Mouse (Mus musculus): ENCODE data around the gene Cryba2. TPM values are rescaled to one million over a fixed set of nuclear protein-coding genes. Genes with fewer than 3 reads are reported as not detected.

The Cryba2 gene
- polyA plus RNA-seq, 2 experiments: not detected

DNA sequence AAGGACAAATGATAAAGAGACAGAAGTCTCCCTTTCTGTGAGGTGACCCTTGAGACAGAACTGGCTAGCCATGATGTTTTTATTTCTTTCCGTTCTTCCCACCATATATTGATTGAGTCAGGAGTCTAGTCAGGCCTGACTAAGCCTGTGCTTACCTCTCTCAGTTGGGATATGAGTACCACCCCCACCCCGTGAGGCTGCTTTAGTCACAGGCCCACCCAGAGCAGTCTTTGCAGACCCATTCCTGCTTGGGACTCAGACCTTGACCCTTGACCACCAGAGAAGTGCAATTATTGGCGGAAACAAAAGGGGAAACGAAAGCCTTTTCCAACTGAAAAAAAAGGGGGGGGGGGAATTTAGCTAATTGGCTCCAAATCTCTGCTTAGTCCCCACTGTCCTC is 35.3 kb downstream of the Cryba2 start:
- H3K4me2 ChIP-seq (ENCODE audit: low read depth): no peak overlapping the region
- no peak for TF ChIP-seq CTCF (IDR thresholded peaks at IDR 0.05; ENCODE audit: low read depth)
- no peak for TF ChIP-seq EP300 (IDR thresholded peaks at IDR 0.05; ENCODE audit: low read depth)
- H3K9me3 ChIP-seq (ENCODE audit: control insufficient read depth, low read length): no peaks in the 10 kb centered on the region
- no peak overlapping the region for H3K27ac ChIP-seq
- no peak overlapping the region for H3K9ac ChIP-seq (replicated peaks)
- no peak for DNase-seq (ENCODE audit: low read depth in 3 of 3, low spot score in 3 of 3)
- no peak for ATAC-seq (ENCODE audit: insufficient read depth)
- no peaks in the 10 kb centered on the region for H3K36me3 ChIP-seq (replicated peaks; ENCODE audit: control insufficient read depth, insufficient read depth, low read depth)
- H3K4me1 ChIP-seq (replicated peaks; ENCODE audit: control insufficient read depth in 2 of 2, insufficient read depth in 2 of 2, low read length in 1 of 2): no peaks in the 10 kb centered on the region
- H3K27me3 ChIP-seq (ENCODE audit: control insufficient read depth, insufficient read depth, low read length): peaks cover 62% of the 10 kb centered on the region
- WGBS (ENCODE audit: insufficient replicate concordance): 7% methylated on average over 4 of the region's 4 CpGs
- H3K4me3 ChIP-seq (ENCODE audit: insufficient read depth in 1 of 2, low read depth in 2 of 2, low read length in 2 of 2): no peak overlapping the region

- Histone ChIP-seq H3K27me3 (ENCODE audit: control insufficient read depth, insufficient read depth, low read length) (peaks cover 66% of the 10 kb centered on the region), H3K36me3 (replicated peaks; ENCODE audit: control insufficient read depth, insufficient read depth, low read depth) (no peaks in the 10 kb centered on the region), H3K9ac (replicated peaks) (no peak overlapping the region), H3K4me3 (ENCODE audit: insufficient read depth in 1 of 2, low read depth in 2 of 2, low read length in 2 of 2) (no peak overlapping the region), H3K4me2 (ENCODE audit: low read depth) (no peak overlapping the region), H3K4me1 (replicated peaks; ENCODE audit: control insufficient read depth in 2 of 2, insufficient read depth in 2 of 2, low read length in 1 of 2) (no peaks in the 10 kb centered on the region), H3K27ac (no peak overlapping the region), H3K9me3 (ENCODE audit: control insufficient read depth, low read length) (no peaks in the 10 kb centered on the region)
- ATAC-seq (ENCODE audit: insufficient read depth) (no peak), DNase-seq (ENCODE audit: low read depth in 3 of 3, low spot score in 3 of 3) (no peak)
- TF ChIP-seq EP300 (IDR thresholded peaks at IDR 0.05; ENCODE audit: low read depth) (no peak), CTCF (IDR thresholded peaks at IDR 0.05; ENCODE audit: low read depth) (no peak)
- 2% methylated on average over 20 of the region's 20 CpGs for WGBS (ENCODE audit: insufficient replicate concordance)
These were observed 35.7 kb downstream of the Cryba2 start for GRCm38 (mm10) chr1:74857201-74857600.

- Histone ChIP-seq H3K4me2 (ENCODE audit: low read depth) (no peak overlapping the region), H3K27ac (no peak overlapping the region), H3K4me1 (replicated peaks; ENCODE audit: control insufficient read depth in 2 of 2, insufficient read depth in 2 of 2, low read length in 1 of 2) (no peaks in the 10 kb centered on the region), H3K9ac (replicated peaks) (no peak overlapping the region), H3K9me3 (ENCODE audit: control insufficient read depth, low read length) (no peaks in the 10 kb centered on the region), H3K36me3 (replicated peaks; ENCODE audit: control insufficient read depth, insufficient read depth, low read depth) (no peaks in the 10 kb centered on the region), H3K4me3 (ENCODE audit: insufficient read depth in 1 of 2, low read depth in 2 of 2, low read length in 2 of 2) (no peak overlapping the region), H3K27me3 (ENCODE audit: control insufficient read depth, insufficient read depth, low read length) (peaks cover 70% of the 10 kb centered on the region)
- 1% methylated on average over 7 of the region's 7 CpGs for WGBS (ENCODE audit: insufficient replicate concordance)
- DNase-seq (ENCODE audit: low read depth in 3 of 3, low spot score in 3 of 3) (no peak), ATAC-seq (ENCODE audit: insufficient read depth) (no peak)
- TF ChIP-seq CTCF (IDR thresholded peaks at IDR 0.05; ENCODE audit: low read depth) (no peak), EP300 (IDR thresholded peaks at IDR 0.05; ENCODE audit: low read depth) (no peak)
These were observed 36.2 kb downstream of the Cryba2 start for GRCm38 (mm10) chr1:74856791-74857190.

DNA sequence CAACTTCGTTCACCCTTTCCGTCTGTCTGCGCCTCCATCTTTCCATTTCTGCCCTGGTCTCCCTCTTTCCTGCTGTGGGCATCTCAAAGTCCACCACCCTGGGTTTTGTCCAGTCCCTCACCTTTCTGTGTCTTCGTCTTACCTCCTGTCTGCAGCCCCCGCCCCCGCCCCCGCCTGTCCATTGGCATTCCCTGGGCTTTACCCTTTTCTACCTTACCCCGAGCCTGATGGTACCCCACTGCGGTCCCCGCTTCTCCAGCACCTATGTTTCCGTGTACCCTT is 36.6 kb downstream of the Cryba2 start:
- no peaks in the 10 kb centered on the region for H3K9me3 ChIP-seq (ENCODE audit: control insufficient read depth, low read length)
- TF ChIP-seq EP300 (IDR thresholded peaks at IDR 0.05; ENCODE audit: low read depth): no peak
- no peak for TF ChIP-seq CTCF (IDR thresholded peaks at IDR 0.05; ENCODE audit: low read depth)
- ATAC-seq (ENCODE audit: insufficient read depth) (no peak), DNase-seq (ENCODE audit: low read depth in 3 of 3, low spot score in 3 of 3) (no peak)
- no peak overlapping the region for H3K27ac ChIP-seq
- no peaks in the 10 kb centered on the region for H3K36me3 ChIP-seq (replicated peaks; ENCODE audit: control insufficient read depth, insufficient read depth, low read depth)
- no peaks in the 10 kb centered on the region for H3K4me1 ChIP-seq (replicated peaks; ENCODE audit: control insufficient read depth in 2 of 2, insufficient read depth in 2 of 2, low read length in 1 of 2)
- WGBS (ENCODE audit: insufficient replicate concordance): 4% methylated on average over 11 of the region's 11 CpGs
- peaks cover 72% of the 10 kb centered on the region for H3K27me3 ChIP-seq (ENCODE audit: control insufficient read depth, insufficient read depth, low read length)
- no peak overlapping the region for H3K4me2 ChIP-seq (ENCODE audit: low read depth)
- no peak overlapping the region for H3K4me3 ChIP-seq (ENCODE audit: insufficient read depth in 1 of 2, low read depth in 2 of 2, low read length in 2 of 2)
- H3K9ac ChIP-seq (replicated peaks): no peak overlapping the region

DNA sequence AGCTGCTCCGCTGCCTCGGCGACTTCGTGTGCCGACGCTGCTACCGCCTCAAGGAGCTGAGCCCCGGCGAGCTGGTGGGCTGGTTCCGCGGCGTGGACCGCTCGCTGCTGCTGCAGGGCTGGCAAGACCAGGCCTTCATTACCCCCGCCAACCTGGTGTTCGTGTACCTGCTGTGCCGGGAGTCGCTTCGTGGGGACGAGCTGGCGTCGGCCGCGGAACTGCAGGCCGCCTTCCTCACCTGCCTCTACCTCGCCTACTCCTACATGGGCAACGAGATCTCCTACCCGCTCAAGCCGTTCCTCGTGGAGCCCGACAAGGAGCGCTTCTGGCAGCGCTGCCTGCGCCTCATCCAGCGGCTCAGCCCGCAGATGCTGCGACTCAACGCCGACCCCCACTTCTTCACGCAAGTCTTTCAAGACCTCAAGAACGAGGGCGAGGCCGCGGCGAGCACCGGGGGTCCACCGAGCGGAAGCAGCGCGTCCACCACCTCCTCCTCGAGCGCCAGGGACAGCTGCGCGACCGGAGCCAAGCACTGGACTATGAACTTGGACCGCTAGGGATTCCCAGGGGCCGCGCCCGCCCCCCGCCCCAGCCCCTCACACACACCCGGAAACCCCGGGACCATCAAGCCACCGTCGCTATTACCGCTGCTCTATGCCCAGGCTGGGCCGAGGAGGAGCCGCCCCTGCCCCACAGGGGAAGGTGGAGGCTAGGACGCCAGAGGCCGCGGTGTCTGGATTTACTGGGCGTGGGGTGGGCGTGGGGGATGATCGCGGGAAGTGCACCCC is 37.1 kb downstream of the Cryba2 start:
- ATAC-seq (ENCODE audit: insufficient read depth) (no peak), DNase-seq (ENCODE audit: low read depth in 3 of 3, low spot score in 3 of 3) (no peak)
- Histone ChIP-seq H3K27ac (no peak overlapping the region), H3K4me2 (ENCODE audit: low read depth) (peak overlapping the region; percentile 60), H3K27me3 (ENCODE audit: control insufficient read depth, insufficient read depth, low read length) (peaks cover 78% of the 10 kb centered on the region), H3K4me3 (ENCODE audit: insufficient read depth in 1 of 2, low read depth in 2 of 2, low read length in 2 of 2) (peak overlapping the region in 1 of 2 experiments; percentile 39; a peak in 1 of 4 replicates), H3K36me3 (replicated peaks; ENCODE audit: control insufficient read depth, insufficient read depth, low read depth) (no peaks in the 10 kb centered on the region), H3K9ac (replicated peaks) (no peak overlapping the region), H3K9me3 (ENCODE audit: control insufficient read depth, low read length) (no peaks in the 10 kb centered on the region), H3K4me1 (replicated peaks; ENCODE audit: control insufficient read depth in 2 of 2, insufficient read depth in 2 of 2, low read length in 1 of 2) (no peaks in the 10 kb centered on the region)
- WGBS (ENCODE audit: insufficient replicate concordance): 2% methylated on average over 74 of the region's 74 CpGs
- TF ChIP-seq EP300 (IDR thresholded peaks at IDR 0.05; ENCODE audit: low read depth) (no peak), CTCF (IDR thresholded peaks at IDR 0.05; ENCODE audit: low read depth) (no peak)
